Mouse (Mus musculus): Measurements from ENCODE around the gene Klf1. TPM values are rescaled to one million over a fixed set of nuclear protein-coding genes. Genes with fewer than 3 reads are reported as not detected.
A peak's percentile ranks its signal among the peaks of the same experiment; 100 is the strongest.

The Klf1 gene
- total RNA-seq, 1 experiment = 0.31 TPM

- H3K4me3 ChIP-seq (ENCODE audit: insufficient read depth in 1 of 2, low read depth in 1 of 2, low read length in 2 of 2, poor library complexity in 1 of 2, severe bottlenecking in 1 of 2) = no peak overlapping the region
- no peak for DNase-seq (ENCODE audit: low read depth, low spot score)
- peak overlapping the region; percentile 92; the same call in 1 of the 2 replicates for H3K9ac ChIP-seq (ENCODE audit: insufficient read depth, low read depth, low read length, poor library complexity, severe bottlenecking)
- no peak overlapping the region for H3K27ac ChIP-seq (ENCODE audit: insufficient read depth, low read depth, low read length, poor library complexity, severe bottlenecking)
- H3K9me3 ChIP-seq (ENCODE audit: control insufficient read depth, insufficient read depth, low read depth, low read length) = no peaks in the 10 kb centered on the region
- TF ChIP-seq MAFK (IDR thresholded peaks at IDR 0.05; ENCODE audit: insufficient read depth, low read depth, low read length) (no peak), ZNF384 (IDR thresholded peaks at IDR 0.05; ENCODE audit: low read depth, low read length) (no peak), ZC3H11A (IDR thresholded peaks at IDR 0.05; ENCODE audit: borderline replicate concordance, low read depth, low read length) (no peak), HCFC1 (IDR thresholded peaks at IDR 0.05; ENCODE audit: borderline replicate concordance, insufficient read depth, low read length) (no peak), CHD2 (IDR thresholded peaks at IDR 0.05; ENCODE audit: low read depth, low read length) (no peak)
- peaks cover 0 to 12% of the 10 kb centered on the region in 2 experiments; a peak in 2 of 4 replicates for H3K4me1 ChIP-seq (ENCODE audit: control insufficient read depth in 2 of 2, insufficient read depth in 2 of 2, low read length in 2 of 2, poor library complexity in 1 of 2)
- peaks cover 9% of the 10 kb centered on the region for H3K36me3 ChIP-seq (ENCODE audit: control insufficient read depth, insufficient read depth, low read length, poor library complexity, severe bottlenecking)
- in situ Hi-C loops (cut with MboI; ENCODE audit: low sequenced_read_pairs in 2 of 2, unreplicated experiment in 2 of 2) = no loop called here
Observed at GRCm38 (mm10) chr8:84909949-84910348, 8.2 kb downstream of the Klf1 start.

- H3K36me3 ChIP-seq (ENCODE audit: control insufficient read depth, insufficient read depth, low read length, poor library complexity, severe bottlenecking) = peaks cover 9% of the 10 kb centered on the region
Observed at GRCm38 (mm10) chr8:84910551-84910950, 8.8 kb downstream of the Klf1 start.

GRCm38 (mm10) chr8:84911854-84912253 lies 10.1 kb downstream of the Klf1 start:
- Histone ChIP-seq H3K9me3 (ENCODE audit: control insufficient read depth, insufficient read depth, low read depth, low read length) (no peaks in the 10 kb centered on the region), H3K4me3 (ENCODE audit: insufficient read depth in 1 of 2, low read depth in 1 of 2, low read length in 2 of 2, poor library complexity in 1 of 2, severe bottlenecking in 1 of 2) (peak overlapping the region; percentile 67 to 86; a peak in 2 of 4 replicates), H3K36me3 (ENCODE audit: control insufficient read depth, insufficient read depth, low read length, poor library complexity, severe bottlenecking) (peaks cover 18% of the 10 kb centered on the region), H3K4me1 (ENCODE audit: control insufficient read depth in 2 of 2, insufficient read depth in 2 of 2, low read length in 2 of 2, poor library complexity in 1 of 2) (peaks cover 0 to 20% of the 10 kb centered on the region in 2 experiments; a peak in 2 of 4 replicates), H3K27ac (ENCODE audit: insufficient read depth, low read depth, low read length, poor library complexity, severe bottlenecking) (no peak overlapping the region), H3K9ac (ENCODE audit: insufficient read depth, low read depth, low read length, poor library complexity, severe bottlenecking) (peak overlapping the region; percentile 87; the same call in 1 of the 2 replicates)
- TF ChIP-seq HCFC1 (IDR thresholded peaks at IDR 0.05; ENCODE audit: borderline replicate concordance, insufficient read depth, low read length) (no peak), ZC3H11A (IDR thresholded peaks at IDR 0.05; ENCODE audit: borderline replicate concordance, low read depth, low read length) (no peak), CHD2 (IDR thresholded peaks at IDR 0.05; ENCODE audit: low read depth, low read length) (no peak), MAFK (IDR thresholded peaks at IDR 0.05; ENCODE audit: insufficient read depth, low read depth, low read length) (no peak), ZNF384 (IDR thresholded peaks at IDR 0.05; ENCODE audit: low read depth, low read length) (no peak)
- DNase-seq (ENCODE audit: low read depth, low spot score) = no peak
- in situ Hi-C loops (cut with MboI; ENCODE audit: low sequenced_read_pairs in 2 of 2, unreplicated experiment in 2 of 2) = no loop called here

More at GRCm38 (mm10) chr8:84910551-84910950, 8.8 kb downstream of the Klf1 start:
- no peak for DNase-seq (ENCODE audit: low read depth, low spot score)
- H3K27ac ChIP-seq (ENCODE audit: insufficient read depth, low read depth, low read length, poor library complexity, severe bottlenecking) = no peak overlapping the region
- in situ Hi-C loops (cut with MboI; ENCODE audit: low sequenced_read_pairs in 2 of 2, unreplicated experiment in 2 of 2) = no loop called here
- H3K4me3 ChIP-seq (ENCODE audit: insufficient read depth in 1 of 2, low read depth in 1 of 2, low read length in 2 of 2, poor library complexity in 1 of 2, severe bottlenecking in 1 of 2) = no peak overlapping the region
- H3K4me1 ChIP-seq (ENCODE audit: control insufficient read depth in 2 of 2, insufficient read depth in 2 of 2, low read length in 2 of 2, poor library complexity in 1 of 2) = peaks cover 0 to 12% of the 10 kb centered on the region in 2 experiments; a peak in 2 of 4 replicates
- no peak overlapping the region for H3K9ac ChIP-seq (ENCODE audit: insufficient read depth, low read depth, low read length, poor library complexity, severe bottlenecking)
- no peak for TF ChIP-seq ZNF384 (IDR thresholded peaks at IDR 0.05; ENCODE audit: low read depth, low read length)
- no peak for TF ChIP-seq MAFK (IDR thresholded peaks at IDR 0.05; ENCODE audit: insufficient read depth, low read depth, low read length)
- no peak for TF ChIP-seq CHD2 (IDR thresholded peaks at IDR 0.05; ENCODE audit: low read depth, low read length)
- TF ChIP-seq HCFC1 (IDR thresholded peaks at IDR 0.05; ENCODE audit: borderline replicate concordance, insufficient read depth, low read length) = no peak
- no peak for TF ChIP-seq ZC3H11A (IDR thresholded peaks at IDR 0.05; ENCODE audit: borderline replicate concordance, low read depth, low read length)
- no peaks in the 10 kb centered on the region for H3K9me3 ChIP-seq (ENCODE audit: control insufficient read depth, insufficient read depth, low read depth, low read length)

GRCm38 (mm10) chr8:84912391-84912790 lies 10.7 kb downstream of the Klf1 start:
- Histone ChIP-seq H3K36me3 (ENCODE audit: control insufficient read depth, insufficient read depth, low read length, poor library complexity, severe bottlenecking) (peaks cover 18% of the 10 kb centered on the region), H3K4me1 (ENCODE audit: control insufficient read depth in 2 of 2, insufficient read depth in 2 of 2, low read length in 2 of 2, poor library complexity in 1 of 2) (peaks cover 0 to 20% of the 10 kb centered on the region in 2 experiments; a peak in 2 of 4 replicates), H3K27ac (ENCODE audit: insufficient read depth, low read depth, low read length, poor library complexity, severe bottlenecking) (no peak overlapping the region), H3K9ac (ENCODE audit: insufficient read depth, low read depth, low read length, poor library complexity, severe bottlenecking) (peak overlapping the region; percentile 87), H3K4me3 (ENCODE audit: insufficient read depth in 1 of 2, low read depth in 1 of 2, low read length in 2 of 2, poor library complexity in 1 of 2, severe bottlenecking in 1 of 2) (peak overlapping the region; percentile 67 to 86), H3K9me3 (ENCODE audit: control insufficient read depth, insufficient read depth, low read depth, low read length) (no peaks in the 10 kb centered on the region)
- no peak for TF ChIP-seq CHD2 (IDR thresholded peaks at IDR 0.05; ENCODE audit: low read depth, low read length)
- TF ChIP-seq HCFC1 (IDR thresholded peaks at IDR 0.05; ENCODE audit: borderline replicate concordance, insufficient read depth, low read length) = no peak
- TF ChIP-seq ZC3H11A (IDR thresholded peaks at IDR 0.05; ENCODE audit: borderline replicate concordance, low read depth, low read length) = no peak
- no peak for TF ChIP-seq MAFK (IDR thresholded peaks at IDR 0.05; ENCODE audit: insufficient read depth, low read depth, low read length)
- no peak for TF ChIP-seq ZNF384 (IDR thresholded peaks at IDR 0.05; ENCODE audit: low read depth, low read length)
- DNase-seq (ENCODE audit: low read depth, low spot score) = no peak
- in situ Hi-C loops (cut with MboI; ENCODE audit: low sequenced_read_pairs in 2 of 2, unreplicated experiment in 2 of 2) = no loop called here

Data from ES-E14 (cell line).